Mouse (Mus musculus) yolk sac, embryonic 10.5 days (tissue): ENCODE data around the gene Klra4.
"Not testable (repeated sequence)": the region's sequence is repeated elsewhere in the genome, so short reads cannot be mapped to it uniquely, and the experiment has no call there.

ENCODE experiments used
- DNase-seq: peaks from one replicate; pipeline ENCODE4 v3.0.0-alpha.2; 2017; ENCODE audit warnings: low spot score

Klra4 gene

GRCm38 (mm10) chr6:130067171-130067570, at the start of gene Klra4:
Gene Klra4, minus strand, starts transcription at chr6:130067271.
- DNase-seq = not testable (repeated sequence)

GRCm38 (mm10) chr6:130110485-130110884, 43.4 kb upstream of the Klra4 start:
- DNase-seq = no peak

DNA sequence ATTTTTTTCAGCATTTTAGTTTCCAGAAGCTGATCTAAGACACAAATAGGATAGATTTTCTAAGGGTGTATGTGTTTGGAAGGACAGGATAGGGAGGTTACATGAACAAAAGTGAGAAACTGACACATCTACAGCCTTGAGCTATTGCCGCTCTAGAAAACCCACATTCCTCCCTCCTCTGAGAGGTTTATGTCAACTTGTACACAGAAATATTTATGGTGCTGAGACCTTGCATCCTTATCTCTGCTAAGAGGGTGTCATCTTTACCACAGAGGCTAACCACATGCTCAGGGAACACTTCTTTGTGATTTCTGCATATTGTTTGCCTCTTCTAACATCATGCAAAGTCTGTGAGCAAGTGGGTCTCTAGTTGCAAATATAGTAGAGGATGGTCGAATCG, 35.7 kb upstream of the Klra4 start:
- not testable (repeated sequence) for DNase-seq

DNA sequence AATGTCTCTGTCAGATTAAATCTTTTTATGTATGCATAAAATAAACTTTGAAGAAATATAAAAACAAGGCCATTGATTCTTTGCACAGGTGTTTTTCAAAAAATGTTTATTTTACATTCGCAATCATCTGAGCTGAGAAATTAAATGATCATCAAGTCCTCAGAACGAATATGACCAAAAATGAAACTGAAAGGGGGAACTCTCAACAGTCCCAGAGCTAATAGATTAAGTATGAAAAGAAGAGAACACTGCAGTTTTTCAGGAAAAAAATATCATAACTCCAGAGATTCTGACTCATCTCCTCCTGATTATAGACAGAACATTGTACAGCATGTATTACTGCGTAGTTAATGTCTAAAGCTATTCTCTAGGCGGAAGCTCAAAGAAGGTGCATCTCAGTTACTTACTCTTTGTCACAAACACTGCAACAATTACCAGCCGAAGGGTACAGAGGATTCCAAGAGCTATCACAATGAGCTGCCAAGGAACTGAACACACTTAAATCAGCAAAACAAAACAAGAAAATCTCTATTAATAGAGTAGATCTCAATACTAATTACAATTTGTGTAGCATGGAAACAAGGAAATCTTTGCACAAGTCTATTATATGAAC, 25.4 kb upstream of the Klra4 start:
- no peak for DNase-seq

DNA sequence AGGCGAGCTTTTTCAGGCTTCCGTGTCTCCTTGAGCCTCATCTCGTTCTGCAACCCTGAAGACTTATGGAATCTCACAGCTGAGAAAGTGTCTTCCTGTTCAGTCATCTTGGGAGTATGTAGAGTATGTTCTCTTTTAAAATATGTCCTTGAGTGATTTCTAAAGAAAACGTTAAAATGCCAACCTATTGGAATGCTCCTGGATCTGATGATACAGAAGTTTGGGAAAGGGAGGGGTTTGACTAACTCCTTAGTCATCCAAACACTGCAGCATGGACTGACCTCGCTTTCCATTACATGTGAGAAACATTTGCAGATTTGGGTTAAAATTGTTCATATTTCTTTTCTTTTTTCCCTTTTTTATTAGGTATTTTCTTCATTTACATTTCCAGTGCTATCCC, 1.9 kb downstream of the Klra4 start:
- no peak for DNase-seq

DNA sequence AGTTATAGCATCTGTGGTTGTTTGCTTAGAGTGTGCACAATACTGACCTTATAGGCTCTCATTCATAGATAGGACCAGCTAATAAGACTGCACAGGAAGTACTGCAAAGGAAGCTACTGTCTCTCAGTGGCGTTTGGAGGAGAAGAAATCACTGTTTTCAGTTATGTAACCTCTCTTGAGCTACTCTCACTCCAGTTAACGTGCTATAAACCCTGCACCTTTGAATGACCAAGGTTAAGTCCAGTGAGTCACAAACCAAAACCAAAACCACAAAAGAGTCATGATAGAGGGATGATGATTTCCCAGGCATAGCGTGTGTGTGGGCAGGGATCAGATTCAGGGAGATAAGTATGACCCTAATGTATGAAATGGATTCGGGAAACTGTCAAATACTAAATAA, 31.9 kb downstream of the Klra4 start:
- not testable (repeated sequence) for DNase-seq

GRCm38 (mm10) chr6:130031493-130032089, 35.5 kb downstream of the Klra4 start:
- not testable (repeated sequence) for DNase-seq

- DNase-seq = no peak
These were observed 40.2 kb downstream of the Klra4 start, which contains the start of gene Klra6 for GRCm38 (mm10) chr6:130026854-130027253. Gene Klra6, minus strand, starts transcription at chr6:130026954.
